Mouse (Mus musculus) liver, adult 2 months (tissue): ENCODE results near the gene Pla2g4b. TPM values are rescaled to one million over a fixed set of nuclear protein-coding genes. Genes with fewer than 3 reads are reported as not detected.

ENCODE experiments used
- DNase-seq: peaks from one replicate; pipeline ENCODE4 v3.0.0-alpha.2; 2011; ENCODE audit warnings: low read depth, low spot score; ENCODE audit errors: extremely low read depth
- H3K27ac ChIP-seq: fragments of 200-500 bp; replicated peaks from 2 replicates; pipeline ENCODE4 v1.5.1; 2012; ENCODE audit warnings: low read depth, mild to moderate bottlenecking, control low read depth, inconsistent platforms, low read length; ENCODE audit not compliant: insufficient read depth
- H3K27me3 ChIP-seq: fragments of 200-500 bp; 2 replicates; pipeline ENCODE4 v1.6.1; 2012; ENCODE audit warnings: mild to moderate bottlenecking, moderate library complexity, low read length, inconsistent platforms; ENCODE audit not compliant: control insufficient read depth, insufficient read depth
- H3K36me3 ChIP-seq: fragments of 200-500 bp; 2 replicates; pipeline ENCODE4 v1.6.1; 2012; ENCODE audit warnings: low read length, inconsistent platforms; ENCODE audit not compliant: control insufficient read depth, insufficient read depth
- H3K4me1 ChIP-seq: fragments of 200-500 bp; 2 replicates; pipeline ENCODE4 v1.6.1; 2011; ENCODE audit warnings: low read length; ENCODE audit not compliant: control insufficient read depth, insufficient read depth
- H3K4me3 ChIP-seq: fragments of 200-500 bp; 2 replicates; pipeline ENCODE4 v1.5.1; 2011; ENCODE audit warnings: low read depth, mild to moderate bottlenecking, control low read depth, low read length, moderate library complexity; ENCODE audit not compliant: insufficient read depth
- H3K79me2 ChIP-seq: fragments of 200-500 bp; 2 replicates; pipeline ENCODE4 v1.6.1; 2012; ENCODE audit warnings: inconsistent platforms, mild to moderate bottlenecking, low read length, moderate library complexity; ENCODE audit not compliant: control insufficient read depth, insufficient read depth
- H3K9ac ChIP-seq: fragments of 200-500 bp; 2 replicates; pipeline ENCODE4 v1.6.1; 2012; ENCODE audit warnings: low read depth, mild to moderate bottlenecking, control low read depth, inconsistent platforms, low read length
- CTCF ChIP-seq: fragments of 200-500 bp; IDR thresholded peaks from 2 replicates; pipeline ENCODE4 v1.5.1; 2011; ENCODE audit warnings: low read depth, low read length, control low read depth
- POLR2A ChIP-seq: fragments of 200-500 bp; IDR thresholded peaks from 2 replicates; pipeline ENCODE4 v1.6.1; 2011; ENCODE audit warnings: low read length, control low read depth; ENCODE audit not compliant: insufficient read depth; ENCODE audit errors: extremely low read depth
- WGBS: fragments of 180-500 bp; shearing (Covaris S2); methylation state at CpG from one replicate; pipeline ENCODE4 v1.1.7; 2018; 5-methylcytosine and 5-hydroxymethylcytosine counted together
- polyA plus RNA-seq: library from polyadenylated mRNA; depleted of rRNA; stranded (reverse); fragments of >200 nt; gene quantifications from 2 replicates; pipeline ENCODE4 v1.2.3, GENCODE M21; 2012
- total RNA-seq: library from RNA; depleted of rRNA; stranded (reverse); fragments of >200 nt; gene quantifications from 2 replicates; pipeline ENCODE4 v1.2.3, GENCODE M21; 2014

Pla2g4b gene
- total and polyA plus RNA-seq, 2 experiments = 0.37 to 2.0 TPM

DNA sequence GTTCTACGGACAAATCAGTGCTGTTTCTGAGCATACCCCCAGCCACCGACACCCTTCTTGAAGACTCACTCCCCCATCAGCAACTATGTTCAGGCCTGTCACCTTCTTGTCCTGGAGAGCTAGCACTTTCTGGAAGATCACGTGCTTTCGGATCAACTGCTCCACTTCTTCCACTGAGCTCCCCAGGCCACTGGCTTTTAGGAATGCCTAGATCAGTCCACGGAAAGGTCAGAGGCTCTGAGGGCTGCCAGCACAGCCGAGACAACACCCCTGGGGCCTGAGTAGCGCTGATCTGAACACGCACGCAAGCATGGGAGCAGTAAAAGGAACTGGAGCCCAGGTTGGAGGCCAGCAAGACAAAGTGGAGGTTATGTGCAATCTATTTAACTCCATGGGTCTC, 27.4 kb downstream of the Pla2g4b start:
- Histone ChIP-seq H3K9ac (no peak overlapping the region), H3K4me1 (peaks cover 5% of the 10 kb centered on the region), H3K4me3 (no peak overlapping the region), H3K27ac (no peak overlapping the region), H3K27me3 (no peaks in the 10 kb centered on the region), H3K79me2 (no peaks in the 10 kb centered on the region), H3K36me3 (no peaks in the 10 kb centered on the region)
- WGBS = 89% methylated on average over 9 of the region's 9 CpGs
- no peak for DNase-seq
- TF ChIP-seq CTCF = no peak
- no peak for TF ChIP-seq POLR2A

- Histone ChIP-seq H3K27ac (no peak overlapping the region), H3K4me3 (no peak overlapping the region), H3K9ac (no peak overlapping the region), H3K27me3 (no peaks in the 10 kb centered on the region), H3K79me2 (no peaks in the 10 kb centered on the region), H3K36me3 (no peaks in the 10 kb centered on the region), H3K4me1 (peaks cover 5% of the 10 kb centered on the region)
- no peak for DNase-seq
- no peak for TF ChIP-seq CTCF
- TF ChIP-seq POLR2A = no peak
- 91% methylated on average over 8 of the region's 8 CpGs for WGBS
Observed at GRCm38 (mm10) chr2:120062248-120062647, 29.0 kb downstream of the Pla2g4b start.

- Histone ChIP-seq H3K4me3 (no peak overlapping the region), H3K79me2 (no peaks in the 10 kb centered on the region), H3K27me3 (no peaks in the 10 kb centered on the region), H3K36me3 (no peaks in the 10 kb centered on the region), H3K4me1 (no peaks in the 10 kb centered on the region), H3K9ac (no peak overlapping the region), H3K27ac (no peak overlapping the region)
- TF ChIP-seq CTCF = no peak
- TF ChIP-seq POLR2A = no peak
- no peak for DNase-seq
- 81% methylated on average over 6 of the region's 6 CpGs for WGBS
Observed at GRCm38 (mm10) chr2:120064639-120065038, 31.4 kb downstream of the Pla2g4b start.

DNA sequence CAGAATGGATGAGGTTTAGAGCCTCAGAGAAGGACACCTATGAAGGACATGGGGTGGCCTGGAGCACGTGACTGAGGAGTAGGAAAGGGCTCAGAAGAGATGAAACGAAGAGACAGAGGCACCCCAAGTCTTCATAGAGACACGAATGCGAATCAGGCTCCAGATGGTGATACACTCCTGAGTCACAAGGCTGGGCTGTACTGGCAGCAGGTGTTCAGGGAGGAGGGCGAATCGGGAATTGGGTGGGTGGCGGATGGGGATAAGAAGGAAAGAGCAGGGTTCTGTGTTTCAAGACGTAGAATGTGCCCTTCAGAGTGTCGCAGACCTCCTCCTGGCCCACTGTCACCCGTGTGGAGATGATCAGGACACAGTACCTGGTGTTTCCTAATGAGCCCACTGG, 32.0 kb downstream of the Pla2g4b start:
- TF ChIP-seq CTCF (no peak), POLR2A (no peak)
- no peak overlapping the region for H3K9ac ChIP-seq
- H3K4me3 ChIP-seq = no peak overlapping the region
- H3K4me1 ChIP-seq = no peaks in the 10 kb centered on the region
- 91% methylated on average over 10 of the region's 10 CpGs for WGBS
- no peak overlapping the region for H3K27ac ChIP-seq
- DNase-seq = no peak
- H3K79me2 ChIP-seq = no peaks in the 10 kb centered on the region
- H3K27me3 ChIP-seq = no peaks in the 10 kb centered on the region
- no peaks in the 10 kb centered on the region for H3K36me3 ChIP-seq

GRCm38 (mm10) chr2:120066224-120066623, 33.0 kb downstream of the Pla2g4b start:
- no peaks in the 10 kb centered on the region for H3K27me3 ChIP-seq
- no peaks in the 10 kb centered on the region for H3K36me3 ChIP-seq
- TF ChIP-seq POLR2A (no peak), CTCF (no peak)
- H3K4me3 ChIP-seq = no peak overlapping the region
- no peaks in the 10 kb centered on the region for H3K4me1 ChIP-seq
- no peaks in the 10 kb centered on the region for H3K79me2 ChIP-seq
- DNase-seq = no peak
- WGBS = 68% methylated on average over 3 of the region's 3 CpGs
- H3K9ac ChIP-seq = no peak overlapping the region
- no peak overlapping the region for H3K27ac ChIP-seq

- H3K36me3 ChIP-seq = no peaks in the 10 kb centered on the region
- no peaks in the 10 kb centered on the region for H3K27me3 ChIP-seq
- TF ChIP-seq CTCF (peak; percentile 86), POLR2A (no peak)
- H3K27ac ChIP-seq = no peak overlapping the region
- H3K4me1 ChIP-seq = no peaks in the 10 kb centered on the region
- H3K4me3 ChIP-seq = no peak overlapping the region
- WGBS = 57% methylated on average over 16 of the region's 16 CpGs
- H3K79me2 ChIP-seq = no peaks in the 10 kb centered on the region
- DNase-seq = peak; percentile 41
- H3K9ac ChIP-seq = no peak overlapping the region
Observed at GRCm38 (mm10) chr2:120068555-120069465, 35.6 kb downstream of the Pla2g4b start.
